Mouse (Mus musculus) common myeloid progenitor, adult 5-6 weeks (primary cell): ENCODE measurements at regions not wholly inside any gene's neighbourhood (a gene's known extent, or its start where the extent isn't known, plus 50 kb on each side); places are given as distances from the start of the nearest gene placed in this dataset.

Experiments
- ATAC-seq: replicated peaks from 2 replicates; pipeline ENCODE4 v1.8.0; 2016; ENCODE audit warnings: low read depth, mild to moderate bottlenecking, moderate TSS enrichment, inconsistent platforms; ENCODE audit not compliant: poor library complexity, severe bottlenecking

DNA sequence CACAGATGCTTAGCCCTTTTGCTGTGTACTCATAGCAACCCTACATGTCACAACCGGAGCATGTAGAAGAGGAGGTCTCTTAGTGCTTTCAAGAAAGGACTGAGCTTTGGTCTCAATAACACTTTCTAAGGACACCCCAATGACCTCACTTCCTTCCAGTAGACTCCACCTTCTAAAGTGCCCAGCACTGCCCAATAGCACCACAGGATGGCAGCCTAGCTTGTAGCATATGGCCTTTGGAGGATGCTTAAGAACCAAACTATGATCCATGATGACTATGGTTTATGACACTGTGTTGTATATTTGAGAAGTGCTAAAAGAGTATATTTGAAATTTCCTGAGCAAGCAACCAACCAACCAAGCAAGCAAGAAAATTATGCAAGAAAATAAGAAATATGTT, 223.3 kb upstream of the Elac2 start:
- peak; percentile 83 for ATAC-seq

DNA sequence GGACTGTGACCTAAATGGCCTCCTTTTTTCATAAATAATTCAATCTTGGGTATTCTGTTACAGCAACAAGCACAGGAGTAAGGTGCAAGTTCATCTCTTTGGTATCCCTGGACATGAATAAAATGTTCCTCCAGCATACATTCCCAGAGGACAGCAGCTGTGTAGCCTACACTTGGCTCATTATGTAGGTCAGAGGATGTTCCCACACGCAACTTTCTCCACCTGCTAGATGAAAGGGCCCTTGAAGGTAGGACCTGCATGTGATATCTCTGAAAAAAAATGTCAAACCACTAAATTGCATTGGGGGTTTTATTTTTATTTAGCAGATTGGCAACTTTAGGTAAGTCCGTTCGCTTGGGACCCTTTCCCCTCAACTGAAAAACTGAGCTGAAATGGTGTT, 218.2 kb upstream of the Elac2 start:
- ATAC-seq = no peak

DNA sequence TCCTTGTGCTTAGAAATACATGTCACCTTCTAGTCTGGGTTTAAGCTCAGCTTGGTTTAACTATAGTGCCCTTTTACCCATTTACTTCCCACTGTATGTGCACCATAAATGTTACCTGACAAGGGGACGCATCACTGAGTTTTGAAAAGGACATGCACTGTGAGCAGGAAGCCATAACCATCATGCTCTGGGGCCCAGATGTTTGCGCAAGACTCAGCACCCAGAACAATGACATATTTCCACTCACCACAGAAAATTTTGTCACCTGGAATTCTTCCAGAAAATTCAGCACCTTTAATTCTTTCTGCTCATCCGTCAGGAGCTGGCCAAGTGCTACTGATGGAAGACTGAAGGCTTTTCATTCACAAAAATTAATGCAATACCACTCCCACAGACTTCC, 216.1 kb upstream of the Elac2 start:
- no peak for ATAC-seq

DNA sequence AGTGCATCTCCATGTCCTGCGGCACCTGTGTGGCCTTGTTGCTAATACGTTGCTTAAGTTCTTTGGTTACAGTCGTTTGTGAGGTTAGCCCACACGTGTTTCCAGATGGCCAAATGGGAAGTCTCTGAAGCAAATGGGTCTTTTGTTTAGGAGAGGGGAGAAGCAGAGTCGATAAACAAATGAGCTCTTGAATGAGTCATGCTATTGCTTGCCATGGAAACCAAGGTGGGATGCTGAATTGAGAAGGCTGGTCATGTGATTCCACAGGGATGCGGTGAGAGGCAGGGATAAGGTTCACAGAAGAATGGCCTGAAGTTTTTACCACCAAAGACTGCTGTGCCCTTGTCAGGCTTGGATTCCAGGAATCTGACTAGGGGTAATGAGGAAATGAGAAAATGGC, 214.8 kb upstream of the Elac2 start:
- ATAC-seq = no peak

DNA sequence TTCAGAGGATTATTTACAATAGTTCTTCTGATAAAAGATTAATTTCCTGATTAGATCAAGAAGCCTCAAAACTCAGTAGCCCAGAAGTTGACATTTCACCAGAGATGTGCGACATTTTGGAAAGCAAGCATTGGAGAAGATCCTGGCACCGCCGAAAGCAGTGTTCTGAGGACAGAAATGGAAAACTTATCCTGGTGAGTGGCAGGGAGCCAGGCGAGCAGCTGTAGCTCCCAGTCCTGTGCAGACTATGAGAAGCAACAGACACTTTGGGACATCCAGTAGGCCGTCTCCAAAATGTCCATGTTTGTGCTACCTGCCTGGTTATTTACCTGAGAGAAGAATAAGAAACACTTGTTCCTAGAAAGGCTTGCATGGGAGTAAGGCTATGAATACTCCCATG, 202.1 kb upstream of the Elac2 start:
- ATAC-seq = no peak

DNA sequence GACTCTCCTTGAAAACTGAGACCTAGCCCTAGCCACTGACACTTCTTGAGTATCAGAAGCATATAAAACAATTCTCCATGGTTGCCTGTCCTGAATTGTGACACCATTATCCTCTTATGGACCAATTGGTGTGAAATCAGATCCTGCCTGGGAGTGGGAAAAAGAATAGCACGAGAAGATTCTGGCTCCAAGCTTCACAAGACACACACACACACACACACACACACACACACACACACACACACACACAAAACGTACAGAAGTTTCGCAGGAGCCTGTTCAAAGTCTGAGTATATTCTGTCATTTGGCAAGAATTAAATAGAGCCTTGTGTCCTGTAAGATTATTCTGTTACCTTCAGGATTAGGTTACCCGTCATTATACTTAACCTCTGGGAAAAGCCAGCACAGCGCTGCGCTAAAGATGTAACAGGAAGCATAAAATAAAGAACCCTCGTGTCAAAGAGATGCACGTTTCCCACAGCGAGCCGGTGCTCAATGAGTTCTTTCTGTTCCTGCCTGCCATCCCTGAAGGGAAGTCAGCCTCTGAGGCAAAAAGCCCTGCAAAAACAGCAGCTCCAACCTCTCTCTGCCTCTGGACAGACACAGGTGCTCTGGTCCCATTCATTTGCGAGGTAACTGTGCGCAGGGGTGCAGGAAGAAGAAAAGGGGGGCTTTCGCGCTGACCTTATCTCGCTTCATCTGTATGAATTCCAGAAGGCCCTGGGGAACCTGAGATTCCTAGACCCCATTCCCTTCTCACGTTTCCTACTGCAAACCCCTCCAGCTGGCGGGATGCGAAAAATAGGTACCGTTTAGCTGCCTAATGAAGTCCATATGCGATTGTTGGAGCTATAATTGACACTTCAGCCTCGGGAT, 178.4 kb upstream of the Elac2 start:
- peak; percentile 17; the same call in 1 of the 2 replicates for ATAC-seq

DNA sequence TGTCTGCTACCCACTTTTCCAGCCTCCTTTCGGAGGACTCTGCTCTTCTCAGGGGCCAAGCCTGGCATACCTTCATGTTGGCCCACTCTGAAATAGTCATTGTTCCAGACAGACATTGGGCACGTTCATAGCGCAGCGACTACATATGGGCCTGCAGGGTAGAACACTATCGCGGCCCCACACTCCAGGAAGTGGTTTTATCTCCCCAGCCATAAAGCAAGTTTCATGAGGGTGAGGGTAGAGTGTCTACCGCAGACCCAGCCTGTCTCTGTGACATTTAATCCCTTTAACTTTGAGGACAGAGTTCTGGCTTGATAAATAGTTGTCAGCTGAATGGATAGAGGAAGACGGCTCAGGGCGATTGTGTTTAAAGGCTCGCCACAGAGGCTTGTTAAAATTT, 177.5 kb upstream of the Elac2 start:
- peak; percentile 98 for ATAC-seq

DNA sequence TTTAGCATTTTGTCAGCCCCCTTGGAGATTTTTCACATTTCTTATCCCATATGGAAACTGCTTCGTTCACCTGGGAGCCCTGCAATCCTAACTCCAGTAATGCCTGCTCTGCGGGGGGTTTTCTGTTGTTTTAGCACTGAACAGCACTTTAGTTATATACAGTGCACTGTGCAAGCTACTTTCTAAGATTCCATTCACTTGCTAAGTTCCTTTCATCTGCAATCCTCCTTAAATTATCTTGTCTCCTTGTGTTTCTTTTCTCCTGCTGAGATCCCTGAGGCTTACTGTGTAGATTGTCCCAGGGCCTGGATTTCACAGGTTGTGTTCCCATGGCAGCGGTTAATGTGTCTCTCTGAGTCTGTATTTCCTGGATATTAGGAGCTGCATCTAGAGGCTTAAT, 173.3 kb upstream of the Elac2 start:
- ATAC-seq = no peak

DNA sequence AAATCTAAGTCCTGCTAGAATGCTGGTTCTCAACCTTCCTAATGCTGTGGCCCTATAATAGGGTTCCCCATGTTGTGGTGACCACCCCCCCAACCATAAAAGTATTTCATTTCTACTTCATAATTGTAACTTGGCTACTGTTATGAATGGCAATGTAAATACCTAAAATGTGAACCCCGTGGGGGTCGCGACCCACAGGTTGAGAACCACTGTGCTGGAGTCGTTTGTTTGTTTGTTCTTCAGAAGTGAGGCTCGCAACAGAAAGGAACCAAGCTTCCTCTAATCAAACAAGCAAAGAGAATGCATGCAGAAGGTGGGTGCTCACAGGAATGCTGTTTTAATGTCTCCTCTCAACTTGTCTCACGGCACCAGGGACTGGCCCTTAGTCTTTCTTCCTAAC, 166.4 kb upstream of the Elac2 start:
- no peak for ATAC-seq

DNA sequence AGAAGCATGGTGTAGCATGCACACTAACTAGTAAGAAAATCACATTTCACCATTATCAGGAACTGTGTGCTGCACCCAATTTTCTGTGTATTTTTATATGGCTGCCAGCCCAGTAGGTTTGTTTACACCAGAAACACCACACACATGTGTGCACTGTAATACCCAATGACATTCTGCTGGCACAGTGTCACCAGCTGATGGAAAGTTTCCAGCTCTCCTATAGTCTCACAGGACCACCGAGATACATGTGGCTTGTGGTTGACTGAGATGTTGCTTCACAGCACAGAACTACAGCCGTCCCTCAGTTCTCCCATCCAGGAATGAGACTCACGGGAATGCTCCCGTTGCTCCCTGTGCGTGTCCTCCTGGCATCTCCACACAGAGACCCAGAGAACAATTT, 149.4 kb upstream of the Elac2 start:
- ATAC-seq = no peak

DNA sequence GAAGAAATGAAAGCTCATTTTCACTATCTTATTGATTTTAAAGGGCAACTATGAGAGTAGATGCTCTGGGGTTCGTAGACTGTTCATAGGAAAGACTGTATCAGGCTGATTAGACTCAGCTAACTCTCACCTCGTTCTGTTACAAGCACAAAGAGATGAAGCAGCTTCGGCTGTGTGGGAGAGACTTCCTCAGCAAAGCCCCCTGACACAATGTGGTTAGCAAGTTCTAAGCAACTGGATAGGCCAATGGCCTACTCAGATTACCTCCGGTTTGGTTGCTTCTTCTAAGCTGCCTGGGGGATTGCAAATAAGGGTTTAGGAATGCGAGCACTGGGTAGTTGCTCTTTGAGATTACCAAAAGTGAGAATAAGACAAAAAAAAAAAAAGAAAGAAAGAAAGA, 146.4 kb upstream of the Elac2 start:
- peak; percentile 65 for ATAC-seq

DNA sequence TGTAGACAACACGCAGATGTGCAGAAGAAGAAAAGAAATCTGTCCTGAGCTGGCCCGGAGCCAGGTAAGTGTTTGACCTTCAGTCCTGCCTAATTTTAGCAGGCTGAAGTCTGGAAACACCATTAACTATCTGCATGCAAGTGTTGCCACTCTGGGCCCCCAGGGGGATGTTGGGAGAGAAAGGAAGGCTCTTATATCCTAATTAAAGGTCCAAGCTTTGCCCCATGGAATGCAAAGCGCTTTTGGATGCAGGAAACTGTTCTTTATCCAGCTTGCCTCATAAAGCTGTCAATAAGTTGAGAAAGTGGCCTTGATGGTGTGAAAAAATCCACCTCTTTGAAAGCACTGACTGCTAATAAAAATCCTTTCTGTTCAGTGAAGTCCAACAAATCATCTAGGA, 145.1 kb upstream of the Elac2 start:
- ATAC-seq = no peak

DNA sequence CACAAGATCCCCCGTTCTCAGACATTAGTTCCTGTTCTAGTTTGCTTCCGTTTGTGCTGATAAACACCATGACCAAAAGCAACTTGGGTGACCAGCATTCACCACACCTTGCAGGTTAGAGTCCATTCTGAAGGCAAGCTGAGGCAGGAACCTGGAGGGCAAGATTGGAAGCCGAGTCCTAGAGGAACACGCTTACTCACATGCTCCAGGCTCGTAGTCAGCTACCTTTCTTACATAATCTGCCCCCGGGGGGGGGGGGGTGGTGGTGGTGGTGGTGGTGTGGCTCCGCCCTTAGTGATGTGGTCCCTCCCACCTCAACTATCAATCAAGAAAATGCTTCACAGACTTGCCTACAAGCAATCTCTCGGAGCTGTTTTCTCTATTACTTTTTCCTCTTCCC, 142.1 kb upstream of the Elac2 start:
- ATAC-seq = no peak

DNA sequence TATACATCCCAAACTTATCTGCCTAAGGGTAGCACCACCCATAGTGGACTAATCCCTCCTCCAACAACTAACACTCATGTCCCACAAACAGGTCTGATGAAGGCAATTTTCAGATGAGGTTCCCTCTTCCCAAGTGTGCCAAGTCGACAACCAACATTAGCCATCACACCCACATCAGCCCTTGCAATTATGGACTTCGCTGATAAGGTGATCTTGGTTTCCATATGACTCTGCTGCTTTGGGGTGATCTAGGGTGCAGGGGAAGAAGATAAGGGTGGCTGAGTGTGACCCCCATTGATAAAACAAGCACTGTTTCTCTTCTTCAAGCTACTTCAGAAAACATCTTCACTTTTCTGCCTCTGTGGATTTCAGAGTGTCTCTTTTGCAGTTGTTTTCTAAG, 137.7 kb upstream of the Elac2 start:
- no peak for ATAC-seq

DNA sequence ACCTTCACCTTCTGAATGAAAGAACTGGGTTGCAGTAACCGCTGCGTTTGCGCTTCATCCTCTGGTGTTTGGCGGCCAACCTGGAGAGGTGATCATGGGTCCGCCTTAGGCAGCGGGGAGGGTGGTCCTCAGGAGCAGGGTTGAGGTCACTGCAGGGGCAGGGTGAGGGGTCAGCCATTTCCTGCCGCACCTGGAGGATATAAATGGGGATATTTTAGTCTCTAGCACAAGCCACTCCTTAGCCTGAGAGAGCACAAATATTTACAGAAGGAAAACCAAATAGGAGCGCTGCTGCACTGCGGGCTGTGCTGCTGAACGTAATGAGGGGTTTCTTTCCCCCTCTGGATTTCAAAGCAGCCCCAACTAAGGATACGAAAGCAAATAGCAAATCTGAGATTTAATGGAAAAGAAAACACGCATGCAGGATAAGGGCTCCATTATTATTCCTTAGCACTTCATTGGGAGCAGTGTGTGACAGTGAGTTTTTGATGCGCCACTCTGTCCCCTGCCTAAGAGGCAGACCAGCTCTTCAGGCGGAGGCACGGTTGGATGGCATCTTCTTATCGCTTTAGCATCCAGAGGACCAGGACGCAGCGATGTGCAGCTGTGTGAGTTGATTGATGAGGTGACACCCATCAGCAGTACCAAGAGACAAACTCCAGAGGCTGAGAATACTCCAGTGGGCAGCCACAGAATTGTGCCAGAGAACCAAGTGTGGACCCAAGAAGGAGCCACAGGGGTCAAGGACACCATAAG, 135.9 kb upstream of the Elac2 start:
- ATAC-seq = no peak

DNA sequence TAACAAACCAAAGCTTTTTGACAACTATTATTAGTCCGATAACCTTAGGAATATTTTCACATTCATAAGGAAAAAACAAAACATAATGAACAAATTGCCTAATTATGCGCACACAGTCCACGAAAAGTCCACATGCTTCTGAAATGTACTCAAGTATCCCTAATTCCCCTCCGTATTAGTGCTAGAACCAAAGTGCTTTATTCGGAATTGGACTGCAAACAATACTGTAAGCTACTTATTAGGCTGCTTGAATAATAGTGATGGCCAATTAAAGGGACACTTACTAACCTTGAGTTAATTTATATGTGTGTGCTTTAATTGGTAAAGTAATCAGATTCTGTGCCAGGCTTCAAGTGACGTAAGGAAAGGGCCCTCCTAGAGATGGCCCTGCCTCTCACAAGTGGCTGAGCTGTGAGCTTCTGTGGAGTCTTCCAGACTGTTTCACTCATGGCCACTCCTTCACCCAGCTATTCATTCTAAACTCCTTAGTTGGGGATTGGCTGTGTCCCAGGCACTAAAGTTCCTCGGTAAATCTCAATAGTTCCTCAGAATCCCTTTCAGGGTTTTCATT, 132.2 kb upstream of the Elac2 start:
- ATAC-seq = no peak

DNA sequence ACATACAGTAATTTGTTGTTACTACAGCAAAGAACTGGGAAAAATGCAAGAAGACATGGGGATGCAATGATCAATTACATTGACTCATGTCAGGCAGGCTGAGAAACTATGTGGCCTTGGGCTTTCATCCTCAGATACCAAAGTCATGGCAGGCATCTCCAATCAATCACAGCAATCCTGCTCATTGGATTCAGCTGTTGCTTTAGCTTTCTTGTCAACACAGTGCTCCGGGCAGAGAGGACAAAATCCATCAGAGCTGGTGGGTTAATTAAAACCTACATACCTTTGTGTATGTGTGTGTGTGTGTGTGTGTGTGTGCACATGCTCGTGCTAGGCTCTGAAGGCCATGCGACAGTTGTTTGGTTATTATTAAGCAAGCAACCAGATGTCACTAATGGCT, 119.2 kb upstream of the Elac2 start:
- no peak for ATAC-seq

DNA sequence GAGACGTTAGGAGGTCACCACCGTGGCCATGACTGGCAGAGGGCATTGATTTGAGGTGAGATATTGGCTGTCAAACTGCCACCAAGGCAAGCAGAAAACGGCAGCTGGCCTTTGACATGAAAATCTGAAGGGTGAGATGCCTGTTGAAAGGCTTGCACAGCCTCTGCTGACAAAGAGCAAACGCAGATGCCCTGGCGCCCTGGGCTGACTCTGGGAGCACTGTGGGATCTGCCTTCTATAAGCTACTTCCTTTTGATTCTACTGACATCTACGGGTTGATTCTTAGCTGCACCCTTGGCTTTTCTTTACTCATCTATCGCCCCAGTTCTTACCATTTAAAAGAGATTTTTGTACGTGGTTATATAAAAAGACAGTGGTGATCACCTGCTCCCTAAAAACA, 98.2 kb upstream of the Elac2 start:
- no peak for ATAC-seq

DNA sequence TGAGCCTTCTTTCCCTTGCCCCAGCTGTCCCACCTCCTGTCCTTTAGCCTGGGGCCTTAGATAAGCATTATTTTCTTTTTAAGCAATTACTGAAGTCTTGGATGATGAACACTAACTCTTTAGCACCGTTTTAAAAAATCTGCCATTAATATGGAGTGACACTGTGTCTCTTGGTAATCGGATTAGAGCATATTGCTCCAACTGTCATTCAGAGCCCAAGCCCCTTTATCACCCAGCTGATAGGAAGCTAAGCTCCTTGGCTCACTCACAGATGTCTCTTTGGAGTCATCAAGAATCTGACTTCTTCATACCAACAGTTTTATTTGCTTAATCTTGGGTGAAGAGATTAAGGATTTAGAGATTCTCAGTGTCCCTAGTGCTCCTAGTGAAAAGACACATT, 94.3 kb upstream of the Elac2 start:
- ATAC-seq = no peak

DNA sequence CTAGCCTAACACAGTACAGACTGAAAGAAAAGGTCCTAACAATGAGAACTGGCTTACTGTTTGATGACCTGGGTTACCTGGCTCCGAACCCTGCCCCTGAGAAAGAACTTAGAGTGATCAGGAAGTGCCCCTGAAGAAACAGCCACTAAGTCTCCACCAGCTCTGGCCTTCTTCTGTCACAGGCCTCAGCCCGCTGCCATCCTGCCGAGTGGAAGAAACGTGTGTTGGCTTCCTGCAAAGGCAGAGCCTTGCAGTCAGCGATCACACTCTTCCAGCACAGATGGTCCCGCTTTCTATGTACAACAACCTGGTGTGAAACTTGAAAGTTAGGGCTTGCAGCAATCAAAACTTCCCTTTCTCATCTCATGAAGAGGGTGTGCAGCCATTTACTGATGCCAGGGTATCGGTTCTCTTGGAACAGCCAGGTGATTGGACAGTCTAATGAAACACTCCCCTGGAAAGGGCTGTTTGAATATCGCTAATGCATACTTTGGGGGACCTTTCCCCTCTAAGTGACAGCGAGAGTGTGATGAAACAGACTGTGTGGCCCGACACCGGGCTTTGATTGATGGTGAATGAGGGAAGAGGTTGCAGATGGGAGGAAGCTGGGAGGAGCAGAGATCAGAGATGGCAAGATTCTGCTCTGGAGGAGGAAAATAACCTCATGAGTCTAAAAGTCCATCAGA, 89.4 kb upstream of the Elac2 start:
- no peak for ATAC-seq

DNA sequence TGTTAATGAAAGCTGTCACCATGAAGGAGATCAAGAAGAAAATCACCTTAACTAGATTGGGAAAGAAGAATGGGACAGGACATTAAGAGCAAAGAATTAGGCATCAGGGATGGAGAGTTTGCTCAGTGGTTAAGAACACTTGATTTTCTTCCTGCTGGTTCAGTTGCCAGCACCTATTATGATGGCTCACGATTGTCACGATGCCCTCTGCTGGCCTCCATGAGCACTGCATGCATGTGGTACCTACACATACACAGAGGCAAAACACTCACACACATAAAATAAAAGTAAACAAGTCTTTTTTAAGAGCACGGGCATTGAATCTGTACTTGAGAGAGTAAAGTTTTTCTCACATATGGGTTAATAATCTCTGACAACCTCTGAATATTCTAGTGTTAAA, 88.1 kb upstream of the Elac2 start:
- peak; percentile 85 for ATAC-seq
